Mouse (Mus musculus): ENCODE measurements around the gene Art3. TPM values are rescaled to one million over a fixed set of nuclear protein-coding genes. Genes with fewer than 3 reads are reported as not detected.
A peak's percentile ranks its signal among the peaks of the same experiment; 100 is the strongest.

Gene Art3
- total RNA-seq, 2 experiments from 2014 or later = 42.5 to 70.3 TPM

DNA sequence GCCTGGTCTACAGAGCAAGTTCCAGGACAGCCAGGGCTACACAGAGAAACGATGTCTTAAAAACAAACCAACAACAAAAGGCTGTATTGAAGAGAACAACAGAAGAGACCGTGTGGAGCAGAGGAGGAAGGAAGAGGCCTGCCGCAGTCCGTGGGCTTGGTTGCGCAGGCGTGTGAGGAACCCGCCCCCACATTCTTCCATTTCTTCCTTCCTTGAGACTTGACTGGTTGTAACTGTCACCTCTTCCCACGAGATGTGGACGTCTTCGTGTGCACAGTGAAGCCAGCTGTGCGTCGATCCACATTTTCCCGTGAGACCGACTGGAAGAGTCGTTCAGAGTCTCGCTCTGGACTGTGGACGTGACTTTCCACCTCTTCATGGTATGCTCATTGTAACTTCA lies 43.7 kb downstream of the Art3 start:
- no peak for DNase-seq (ENCODE audit: low spot score in 2 of 2)

DNA sequence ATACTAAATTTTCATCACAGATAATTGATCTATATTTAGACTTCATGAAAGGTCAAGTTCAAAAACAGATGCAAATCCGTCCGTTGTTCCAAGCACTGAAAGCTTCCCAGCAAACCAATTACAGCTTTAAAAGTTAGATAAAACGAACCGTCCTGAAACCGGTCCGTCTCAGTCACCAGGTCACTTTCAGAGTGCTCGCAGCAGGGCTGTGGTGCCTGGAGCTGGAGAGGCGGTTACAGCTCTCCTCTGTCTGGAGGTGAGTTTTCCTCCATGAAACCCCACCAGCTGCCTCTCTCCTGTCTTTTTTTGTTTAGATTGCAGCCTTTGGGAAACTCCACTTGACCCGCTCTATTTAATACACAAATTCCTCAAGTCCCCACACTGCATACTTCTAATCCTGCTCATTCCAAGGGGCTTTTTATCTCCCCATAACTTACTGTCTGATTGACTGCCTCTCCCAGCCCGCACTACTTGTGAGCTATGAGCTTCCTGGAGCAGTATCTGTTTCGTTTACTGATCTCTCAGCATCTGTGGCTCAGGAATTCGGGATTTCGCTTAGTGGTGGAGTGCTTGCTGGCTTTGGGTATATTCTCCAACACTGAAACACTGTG lies 45.3 kb downstream of the Art3 start:
- no peak for DNase-seq (ENCODE audit: low spot score in 2 of 2)

DNA sequence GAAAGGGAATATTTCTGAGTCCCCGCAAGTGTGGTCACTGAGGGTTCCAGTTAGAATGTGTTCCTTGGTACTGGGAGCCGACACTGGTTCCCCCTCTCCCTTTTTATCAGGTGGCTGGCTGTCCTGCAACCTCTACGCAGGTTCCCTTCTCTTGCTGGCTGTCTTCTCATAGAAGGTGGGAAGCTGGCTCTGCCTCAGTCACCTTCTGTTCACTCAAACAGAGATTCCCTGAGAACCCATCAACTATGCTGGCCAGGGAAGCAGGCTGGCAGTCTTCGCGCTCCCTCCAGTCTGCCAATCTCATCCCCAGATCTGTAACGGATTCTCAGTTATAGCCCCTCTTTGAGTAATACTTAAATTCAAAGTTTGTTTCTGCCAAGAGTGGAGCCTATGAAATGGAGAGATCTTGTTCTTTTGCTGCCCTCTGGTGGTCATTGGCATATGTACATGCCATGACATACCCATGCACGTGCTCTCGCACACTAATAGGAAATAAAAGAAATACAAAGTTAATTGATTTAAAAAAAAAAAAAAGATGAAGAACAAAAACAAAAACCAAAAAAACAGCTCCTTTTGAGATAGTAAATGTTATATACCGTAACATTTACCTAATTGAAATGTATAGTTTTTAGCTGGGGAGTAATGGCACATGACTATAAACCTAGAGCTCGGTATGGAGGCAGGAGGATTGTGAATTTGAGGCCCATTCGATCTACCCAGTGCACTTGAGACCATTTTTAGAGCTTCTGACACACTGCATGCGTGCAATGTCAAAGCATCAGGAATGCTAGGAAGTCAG lies 50.1 kb downstream of the Art3 start:
- peak in 1 of 2 experiments; percentile 39 for DNase-seq (ENCODE audit: low spot score in 2 of 2)

DNA sequence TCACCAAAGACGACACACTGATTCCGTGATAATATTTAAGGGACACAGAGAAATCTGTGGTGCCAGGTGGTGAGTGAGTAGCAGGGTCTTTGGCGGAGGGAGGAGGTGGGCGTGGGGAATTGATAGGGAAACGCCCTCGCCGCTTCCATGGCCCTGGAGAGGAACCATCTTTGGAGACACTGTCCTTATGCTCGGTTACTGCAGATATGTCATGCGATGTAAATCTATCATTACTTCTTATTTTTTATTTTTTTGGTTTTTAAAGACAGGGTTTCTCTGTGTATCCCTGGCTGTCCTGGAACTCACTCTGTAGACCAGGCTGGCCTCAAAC lies 50.7 kb downstream of the Art3 start:
- DNase-seq (ENCODE audit: low spot score in 2 of 2) = no peak

DNA sequence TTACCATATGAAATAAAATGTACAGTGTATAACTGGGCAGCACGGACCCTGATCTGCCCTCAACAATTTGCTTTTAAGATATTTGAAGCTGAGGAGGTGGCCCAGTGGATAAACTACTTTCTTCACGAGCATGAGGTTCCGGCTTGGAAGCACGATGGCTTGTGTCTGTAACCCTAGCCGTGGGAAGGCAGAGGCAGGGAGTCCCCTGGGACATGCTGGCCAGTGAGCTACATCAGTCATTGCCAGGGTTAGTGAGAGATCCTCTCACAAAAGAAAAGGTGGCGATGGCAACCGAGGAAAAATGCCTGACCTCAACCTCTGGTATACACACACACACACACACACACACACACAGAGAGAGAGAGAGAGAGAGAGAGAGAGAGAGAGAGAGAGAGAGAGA lies 52.1 kb downstream of the Art3 start:
- DNase-seq (ENCODE audit: low spot score in 2 of 2) = no peak

DNA sequence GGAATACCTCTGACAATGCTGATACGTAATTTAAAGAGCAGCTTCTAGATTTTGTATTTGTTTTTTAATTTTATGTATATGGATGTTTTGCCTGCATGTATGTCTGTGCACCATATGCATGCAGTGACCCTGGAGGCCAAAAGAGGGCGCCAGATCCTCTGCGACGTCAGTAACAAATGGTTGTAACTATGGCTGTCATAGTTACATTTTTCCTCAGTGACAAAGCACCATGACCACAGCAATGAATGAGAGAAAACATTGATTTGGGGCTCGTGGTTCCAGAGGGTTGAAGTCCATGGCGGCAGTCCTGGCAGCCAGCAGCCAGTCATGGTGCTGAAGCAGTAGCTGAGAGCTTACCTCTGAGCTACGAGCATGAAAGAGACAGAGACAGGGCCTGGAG lies 53.2 kb downstream of the Art3 start:
- no peak for DNase-seq (ENCODE audit: low spot score in 2 of 2)

DNA sequence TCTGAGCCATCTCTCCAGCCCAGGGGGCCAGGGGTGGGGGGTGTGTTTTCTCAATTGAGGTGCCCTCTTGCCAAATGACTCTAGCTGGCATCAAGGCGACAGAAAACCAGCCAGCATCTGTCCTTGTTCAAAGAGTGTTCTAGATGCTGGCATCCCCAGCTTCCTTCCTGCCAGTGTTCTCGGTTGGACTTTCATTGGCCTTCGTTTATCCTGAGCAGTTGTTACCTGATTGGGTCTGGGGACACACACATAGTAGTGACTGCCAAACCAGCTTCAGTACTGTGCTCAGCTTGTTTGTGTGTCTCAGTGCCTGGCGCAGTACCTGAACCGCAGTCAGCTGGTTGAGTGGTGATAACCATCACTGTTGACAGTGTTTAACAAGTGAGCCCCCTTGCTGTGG lies 54.5 kb downstream of the Art3 start:
- DNase-seq (ENCODE audit: low spot score in 2 of 2) = no peak

DNA sequence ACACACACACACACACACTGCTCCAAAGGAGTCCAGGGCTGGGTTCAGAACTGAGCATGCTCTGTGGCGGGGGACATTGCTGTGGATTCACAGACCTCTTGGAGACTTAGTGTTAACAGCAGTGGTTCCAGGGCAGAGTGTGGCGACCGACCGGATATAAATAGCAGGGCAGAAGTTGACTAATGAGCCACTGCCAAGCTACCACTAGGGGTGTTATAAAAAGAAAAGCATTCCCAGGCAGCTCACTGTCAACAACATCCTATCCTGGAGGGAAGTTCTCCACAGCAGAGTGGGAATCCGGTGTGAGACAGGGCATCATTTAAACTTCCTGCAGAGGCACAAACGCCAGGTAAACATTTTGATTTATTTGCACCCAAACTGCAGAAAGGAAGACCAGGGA lies 55.0 kb downstream of the Art3 start:
- DNase-seq (ENCODE audit: low spot score in 2 of 2) = no peak

DNA sequence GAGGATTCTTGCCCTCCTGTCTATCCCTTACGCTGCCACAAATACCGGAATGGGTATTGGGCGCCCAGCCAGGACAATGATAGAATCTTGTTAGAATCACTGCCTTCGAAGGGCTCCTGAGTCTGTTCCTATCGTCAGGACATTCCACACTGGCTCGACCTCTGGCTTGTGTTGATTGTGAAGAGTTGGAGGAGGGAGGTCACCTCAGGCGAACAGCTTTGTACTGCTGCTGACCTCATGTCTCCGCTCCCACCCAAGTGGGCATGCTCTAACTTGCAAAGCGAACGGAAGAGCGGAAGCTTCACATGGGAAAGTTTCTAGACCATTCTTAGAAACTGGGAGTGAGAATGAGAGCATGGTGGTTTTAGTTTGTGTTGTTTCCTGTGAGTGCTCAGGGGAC lies 55.8 kb downstream of the Art3 start:
- no peak for DNase-seq (ENCODE audit: low spot score in 2 of 2)

DNA sequence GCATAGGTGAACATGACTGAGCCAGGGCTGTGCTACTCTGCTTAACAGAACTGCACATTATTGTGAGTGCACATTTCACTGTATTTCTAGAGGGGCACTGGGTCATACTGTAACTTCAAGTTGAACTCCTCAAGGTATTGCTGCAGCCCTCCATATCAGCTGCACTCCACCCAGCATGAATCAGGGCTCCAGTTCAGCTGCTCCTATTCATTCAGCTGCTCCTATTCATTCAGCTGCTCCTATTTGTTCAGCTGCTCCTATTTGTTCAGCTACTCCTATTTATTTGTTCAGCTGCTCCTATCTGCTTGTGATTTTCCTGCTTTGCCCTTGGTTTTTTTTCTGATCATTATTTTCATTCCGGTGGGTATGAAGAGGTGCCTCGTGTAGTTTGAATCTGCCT lies 58.4 kb downstream of the Art3 start:
- DNase-seq (ENCODE audit: low spot score in 2 of 2) = no peak

DNA sequence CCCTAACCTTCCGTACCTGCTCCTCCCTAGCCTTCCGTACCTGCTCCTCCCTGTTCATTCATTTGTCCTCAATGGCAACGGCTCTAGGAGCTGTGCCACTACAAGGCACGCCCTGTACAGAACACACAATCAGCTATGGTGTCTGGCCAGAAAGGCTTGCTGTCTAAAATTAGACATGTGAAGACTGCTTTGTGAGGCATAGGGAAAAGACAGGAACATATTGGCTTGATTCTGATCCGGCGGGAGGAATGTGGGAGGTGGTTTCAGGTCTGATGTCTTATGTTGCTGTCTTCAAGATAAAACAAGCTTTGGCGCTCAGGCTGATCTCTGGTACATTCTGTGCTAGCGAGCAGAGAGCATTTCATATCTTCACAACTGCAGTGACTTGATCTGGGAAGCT lies 59.0 kb downstream of the Art3 start:
- no peak for DNase-seq (ENCODE audit: low spot score in 2 of 2)

DNA sequence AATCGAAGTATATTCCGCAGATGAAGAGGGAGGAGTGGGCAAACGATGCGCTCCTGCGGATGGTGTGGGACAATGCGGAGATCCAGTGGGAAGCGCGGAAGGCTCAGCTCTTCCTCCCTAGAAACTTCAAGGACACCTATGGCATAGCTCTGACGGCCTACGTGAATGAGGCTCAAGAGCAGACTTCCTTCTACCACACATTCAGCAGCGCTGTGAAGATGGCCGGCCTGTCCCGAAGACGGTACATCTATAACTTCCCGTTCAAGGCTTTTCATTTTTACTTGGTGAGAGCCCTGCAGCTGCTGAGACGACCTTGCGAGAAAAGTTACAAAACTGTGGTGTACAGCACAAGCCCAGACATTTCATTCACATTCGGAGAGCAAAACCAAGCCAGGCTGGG lies 60.9 kb downstream of the Art3 start:
- DNase-seq (ENCODE audit: low spot score in 2 of 2) = no peak

DNA sequence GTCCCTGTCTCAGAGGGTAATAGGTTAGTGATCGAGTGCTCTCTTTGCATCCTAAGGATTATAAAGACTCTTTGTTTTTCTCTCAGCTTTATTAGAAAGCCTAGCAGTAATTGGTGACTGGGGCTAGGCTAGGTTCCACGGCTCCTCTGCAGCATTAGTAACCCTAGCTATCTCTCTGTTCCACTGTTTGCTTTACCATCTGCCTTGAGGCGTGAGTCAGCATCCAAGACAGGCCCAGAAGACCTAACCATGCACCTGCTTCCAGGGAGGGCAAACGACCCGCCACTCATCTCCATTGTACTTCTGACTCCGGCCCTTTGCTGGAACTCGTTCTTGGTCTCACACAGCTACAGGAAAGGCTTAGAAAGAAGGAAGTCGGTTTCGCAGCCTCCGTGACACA lies 62.2 kb downstream of the Art3 start:
- no peak for DNase-seq (ENCODE audit: low spot score in 2 of 2)

DNA sequence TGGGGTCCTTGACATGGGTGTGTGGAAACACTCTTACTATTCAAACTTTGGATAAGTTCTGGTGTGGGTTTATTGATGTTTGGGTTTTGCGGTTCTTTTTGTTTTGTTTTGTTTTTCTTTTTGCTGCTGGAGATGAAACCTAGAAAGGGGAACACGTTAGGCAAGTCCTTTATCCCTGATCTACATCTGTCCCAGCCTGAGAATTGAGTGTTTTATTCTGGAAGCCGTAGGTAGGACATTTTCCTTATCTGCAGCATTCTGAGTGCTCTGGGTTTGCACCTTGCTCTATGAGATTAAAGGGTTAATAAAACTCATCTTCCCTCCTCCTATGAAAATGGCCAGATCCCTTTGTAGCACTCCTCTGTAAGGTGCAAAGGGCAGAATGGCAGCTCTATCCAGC lies 64.1 kb downstream of the Art3 start:
- DNase-seq (ENCODE audit: low spot score in 2 of 2) = no peak

DNA sequence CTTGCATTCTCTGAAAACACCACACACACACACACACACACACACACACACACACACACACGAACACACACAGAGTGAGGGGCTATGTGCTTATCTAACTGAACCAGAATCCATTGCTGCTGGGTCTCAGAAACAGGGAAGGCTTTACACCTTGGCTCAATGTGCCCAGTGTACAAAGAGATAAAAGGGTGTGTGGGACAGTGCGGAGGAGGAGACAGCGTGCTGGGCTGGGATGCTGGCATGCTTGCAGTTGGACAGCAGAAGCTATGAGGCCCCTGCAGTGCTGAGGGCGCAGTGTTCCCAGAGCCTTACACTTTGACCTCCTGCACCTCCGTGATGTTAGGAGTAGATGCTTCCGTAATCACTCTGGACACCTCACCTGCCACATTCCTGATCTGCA lies 64.8 kb downstream of the Art3 start:
- DNase-seq (ENCODE audit: low spot score in 2 of 2) = no peak

DNA sequence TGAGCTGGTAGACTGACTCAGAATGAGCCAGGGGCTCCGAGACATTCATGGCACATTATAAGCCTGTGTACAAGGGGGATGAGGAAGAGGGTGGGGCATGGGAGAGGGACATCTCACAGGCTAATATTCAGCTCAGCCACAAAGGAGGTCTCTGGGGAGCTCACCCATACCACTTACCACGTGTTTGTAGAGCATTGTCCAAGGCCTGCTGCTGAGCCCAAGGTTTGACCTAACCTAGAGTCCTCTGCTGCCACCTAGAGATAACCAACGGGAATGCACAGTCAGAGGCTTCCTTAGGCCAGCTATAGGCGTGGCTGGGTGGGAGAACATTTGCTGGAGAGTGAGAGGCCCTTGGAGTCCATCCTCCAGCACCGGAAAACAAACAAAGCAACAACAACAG lies 66.5 kb downstream of the Art3 start:
- DNase-seq (ENCODE audit: low spot score in 2 of 2) = peak in 1 of 2 experiments; percentile 53

DNA sequence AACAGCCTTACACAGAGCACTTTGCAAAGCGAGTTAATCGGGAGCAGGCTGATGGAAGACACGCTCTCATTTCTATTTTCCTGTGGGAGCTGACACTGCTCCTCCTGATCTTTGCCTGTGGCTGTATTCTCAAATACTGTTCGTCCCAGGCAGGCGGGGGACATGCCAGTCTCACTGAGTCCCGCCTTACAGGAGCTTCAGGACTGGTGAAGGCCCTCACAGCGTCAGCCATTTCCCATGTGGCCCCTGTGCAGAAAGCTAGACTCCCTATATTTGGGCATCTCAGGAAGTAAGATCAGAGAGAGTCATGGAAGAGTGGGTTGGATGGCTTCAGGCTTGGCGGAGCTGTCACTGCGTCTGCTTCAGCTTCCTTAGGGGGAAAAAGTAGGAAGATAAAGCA lies 71.2 kb downstream of the Art3 start:
- no peak for DNase-seq (ENCODE audit: low spot score in 2 of 2)

DNA sequence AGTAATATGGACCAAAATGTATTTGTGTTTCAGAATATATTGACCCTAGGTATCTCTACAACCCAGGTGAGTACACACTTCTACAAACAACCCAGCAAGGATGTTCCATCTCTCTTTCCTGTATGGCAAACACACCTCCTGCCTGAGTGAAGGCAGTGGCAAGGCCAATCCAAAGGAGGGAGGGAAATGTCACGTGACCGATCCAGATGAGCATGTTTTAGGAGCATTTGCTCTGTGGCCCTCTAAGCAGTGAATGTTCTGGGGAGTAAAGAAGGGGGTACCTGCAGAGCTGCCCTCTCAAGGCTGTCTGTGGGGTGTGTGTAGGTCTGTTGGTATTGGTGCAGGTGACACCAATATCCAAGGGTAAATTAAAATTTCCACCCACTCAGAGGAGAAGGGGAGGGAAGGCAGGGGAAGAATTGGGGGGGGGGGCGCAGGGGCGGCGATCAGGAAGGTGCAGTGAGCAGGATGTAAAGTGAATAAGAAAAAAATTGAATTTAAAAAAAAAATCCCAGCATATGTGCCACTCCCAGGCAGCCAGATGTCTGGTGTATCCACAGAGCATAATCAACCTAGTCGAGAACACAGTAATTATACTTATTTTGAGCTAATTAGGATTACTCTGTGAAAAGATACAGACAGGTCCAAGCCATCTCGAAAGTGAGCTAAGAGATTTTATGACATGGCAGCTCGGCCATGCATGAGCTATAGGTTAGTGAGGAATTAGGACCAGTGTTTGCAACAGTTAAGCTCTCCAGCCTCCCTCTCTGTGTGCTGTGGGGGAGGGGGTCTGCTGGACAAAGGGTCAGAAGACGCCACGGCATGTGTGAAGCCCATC lies 72.2 kb downstream of the Art3 start:
- no peak for DNase-seq (ENCODE audit: low spot score in 2 of 2)

DNA sequence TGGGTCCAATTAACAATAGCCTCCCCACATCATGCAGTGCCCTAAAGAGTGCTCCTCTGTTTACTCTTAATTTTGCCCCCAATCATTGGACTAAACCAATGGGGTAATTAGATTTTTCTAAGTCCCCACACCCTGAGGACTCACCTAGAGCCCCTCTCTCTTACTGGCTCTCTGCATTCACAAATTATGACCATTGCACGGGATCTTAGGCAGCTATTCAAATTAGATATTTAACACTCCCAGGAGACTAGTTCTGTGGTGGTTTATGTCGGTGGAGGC lies 72.7 kb downstream of the Art3 start:
- DNase-seq (ENCODE audit: low spot score in 2 of 2) = no peak

DNA sequence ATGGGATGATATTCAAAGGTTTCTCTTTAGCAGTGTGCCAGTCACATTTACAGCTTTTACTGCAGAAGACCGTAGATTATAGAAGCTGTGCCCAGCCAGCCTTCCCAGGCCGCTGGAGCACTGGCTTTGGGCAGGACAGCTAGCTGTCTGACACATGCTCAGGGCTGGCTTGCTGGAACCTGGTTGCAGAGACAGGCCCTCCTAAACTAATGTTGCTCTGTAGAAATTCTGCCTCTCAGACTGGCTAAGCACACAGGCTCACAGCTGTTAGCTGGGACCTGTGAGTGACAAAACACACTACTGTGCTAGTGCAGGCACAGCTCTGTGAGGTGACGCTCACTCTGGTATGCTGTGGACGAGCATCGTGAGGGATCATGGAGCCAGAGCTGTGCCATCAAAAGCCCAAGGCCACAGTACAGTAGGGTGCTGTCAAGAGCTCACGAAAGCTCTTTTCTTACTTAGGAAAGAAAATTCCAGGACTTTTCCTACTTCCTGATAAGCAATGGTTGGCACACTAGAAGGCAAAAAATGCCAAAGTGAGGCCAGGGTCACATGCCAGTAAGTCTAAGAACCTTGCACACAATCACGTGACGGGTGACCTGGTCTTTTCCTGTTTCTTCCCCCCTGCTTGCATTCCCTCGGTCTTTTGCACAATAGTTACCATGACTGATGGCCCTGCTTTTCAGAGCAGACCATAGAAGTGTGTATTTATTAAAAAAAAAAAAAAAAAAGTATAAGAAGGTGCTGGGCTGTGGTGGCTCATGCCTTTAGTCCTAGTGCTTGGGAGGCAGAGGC lies 77.9 kb downstream of the Art3 start:
- no peak for DNase-seq (ENCODE audit: low spot score in 2 of 2)

DNA sequence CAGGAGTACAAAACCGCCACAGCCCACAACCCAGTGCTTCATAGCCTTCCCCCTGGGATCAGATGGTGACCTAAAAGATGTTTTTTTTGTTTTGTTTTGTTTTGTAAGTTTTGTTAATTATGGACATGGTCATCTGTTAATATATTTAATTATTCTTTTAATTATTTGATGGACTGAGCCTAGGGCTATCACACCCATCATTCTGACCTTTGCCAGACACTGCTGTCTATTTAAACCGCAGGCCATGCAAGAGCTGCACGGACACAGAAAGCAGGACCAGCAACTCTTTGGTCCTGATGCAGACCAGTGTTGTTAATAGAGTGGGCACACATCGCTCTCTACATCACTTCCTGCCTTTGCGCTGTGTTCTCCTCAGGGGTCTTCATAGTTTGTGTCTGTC lies 78.9 kb downstream of the Art3 start:
- no peak for DNase-seq (ENCODE audit: low spot score in 2 of 2)
